Mouse (Mus musculus): ENCODE measurements around the gene Ube2u. TPM values are rescaled to one million over a fixed set of nuclear protein-coding genes. Genes with fewer than 3 reads are reported as not detected.

The Ube2u gene
- polyA plus RNA-seq, 1 experiment from 2014 or later = 0.08 TPM

DNA sequence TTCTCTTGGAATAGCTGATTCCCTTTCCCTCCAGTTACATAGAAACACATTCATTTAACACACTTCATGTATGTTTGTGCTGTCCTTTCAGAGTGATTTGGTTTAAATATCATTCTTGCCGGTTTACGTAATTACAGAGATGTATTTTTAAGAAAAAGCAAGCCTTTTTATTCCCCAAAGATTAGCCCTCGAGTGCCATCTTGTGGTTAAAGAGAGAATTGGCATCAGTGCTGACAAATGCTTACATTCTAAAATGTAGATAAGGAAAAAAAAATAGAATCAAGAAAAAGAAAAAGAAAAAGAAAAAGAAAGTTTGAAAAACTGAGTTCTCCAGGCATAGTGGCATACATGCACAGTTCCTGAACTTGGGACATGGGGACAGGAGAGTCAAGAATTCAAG lies 59.2 kb downstream of the Ube2u start:
- no peak overlapping the region for H3K27ac ChIP-seq (ENCODE audit: low read depth, low read length)
- H3K36me3 ChIP-seq (ENCODE audit: control insufficient read depth, insufficient read depth) = no peaks in the 10 kb centered on the region
- H3K4me1 ChIP-seq (replicated peaks; ENCODE audit: control insufficient read depth, insufficient read depth, low read length) = no peaks in the 10 kb centered on the region
- H3K27me3 ChIP-seq (replicated peaks; ENCODE audit: control insufficient read depth, insufficient read depth, low read length) = no peaks in the 10 kb centered on the region
- no peak overlapping the region for H3K4me2 ChIP-seq (replicated peaks; ENCODE audit: low read depth)
- 4% methylated on average over 3 of the region's 3 CpGs for WGBS
- ATAC-seq = no peak
- H3K4me3 ChIP-seq (ENCODE audit: low read depth, low read length) = no peak overlapping the region
- no peak overlapping the region for H3K9ac ChIP-seq (ENCODE audit: low read depth, low read length)
- no peaks in the 10 kb centered on the region for H3K9me3 ChIP-seq (ENCODE audit: control insufficient read depth)
- TF ChIP-seq CTCF (IDR thresholded peaks at IDR 0.05; ENCODE audit: low read depth) = peak; percentile 83

GRCm38 (mm10) chr4:100539483-100539882 lies 60.8 kb downstream of the Ube2u start:
- no peak overlapping the region for H3K9ac ChIP-seq (ENCODE audit: low read depth, low read length)
- ATAC-seq = peak; percentile 85
- H3K27ac ChIP-seq (ENCODE audit: low read depth, low read length) = peak overlapping the region; percentile 1; the same call in 1 of the 2 replicates

GRCm38 (mm10) chr4:100547905-100548304 lies 69.3 kb downstream of the Ube2u start:
- Histone ChIP-seq H3K9me3 (ENCODE audit: control insufficient read depth) (no peaks in the 10 kb centered on the region), H3K9ac (ENCODE audit: low read depth, low read length) (no peak overlapping the region), H3K4me1 (replicated peaks; ENCODE audit: control insufficient read depth, insufficient read depth, low read length) (no peaks in the 10 kb centered on the region), H3K27ac (ENCODE audit: low read depth, low read length) (no peak overlapping the region), H3K4me3 (ENCODE audit: low read depth, low read length) (no peak overlapping the region), H3K27me3 (replicated peaks; ENCODE audit: control insufficient read depth, insufficient read depth, low read length) (no peaks in the 10 kb centered on the region), H3K36me3 (ENCODE audit: control insufficient read depth, insufficient read depth) (no peaks in the 10 kb centered on the region), H3K4me2 (replicated peaks; ENCODE audit: low read depth) (no peak overlapping the region)
- no peak for TF ChIP-seq CTCF (IDR thresholded peaks at IDR 0.05; ENCODE audit: low read depth)
- WGBS = 50% methylated on average over 4 of the region's 4 CpGs
- ATAC-seq = no peak

More at GRCm38 (mm10) chr4:100539483-100539882, 60.8 kb downstream of the Ube2u start:
- Histone ChIP-seq H3K36me3 (ENCODE audit: control insufficient read depth, insufficient read depth) (no peaks in the 10 kb centered on the region), H3K4me1 (replicated peaks; ENCODE audit: control insufficient read depth, insufficient read depth, low read length) (no peaks in the 10 kb centered on the region), H3K4me3 (ENCODE audit: low read depth, low read length) (no peak overlapping the region), H3K4me2 (replicated peaks; ENCODE audit: low read depth) (no peak overlapping the region), H3K27me3 (replicated peaks; ENCODE audit: control insufficient read depth, insufficient read depth, low read length) (no peaks in the 10 kb centered on the region), H3K9me3 (ENCODE audit: control insufficient read depth) (no peaks in the 10 kb centered on the region)
- 31% methylated on average over 3 of the region's 3 CpGs for WGBS
- no peak for TF ChIP-seq CTCF (IDR thresholded peaks at IDR 0.05; ENCODE audit: low read depth)

- no peaks in the 10 kb centered on the region for H3K27me3 ChIP-seq (replicated peaks; ENCODE audit: control insufficient read depth, insufficient read depth, low read length)
- H3K4me3 ChIP-seq (ENCODE audit: low read depth, low read length) = no peak overlapping the region
- H3K9ac ChIP-seq (ENCODE audit: low read depth, low read length) = no peak overlapping the region
- no peaks in the 10 kb centered on the region for H3K9me3 ChIP-seq (ENCODE audit: control insufficient read depth)
- TF ChIP-seq CTCF (IDR thresholded peaks at IDR 0.05; ENCODE audit: low read depth) = no peak
- H3K4me1 ChIP-seq (replicated peaks; ENCODE audit: control insufficient read depth, insufficient read depth, low read length) = no peaks in the 10 kb centered on the region
- ATAC-seq = no peak
- no peak overlapping the region for H3K4me2 ChIP-seq (replicated peaks; ENCODE audit: low read depth)
- H3K27ac ChIP-seq (ENCODE audit: low read depth, low read length) = no peak overlapping the region
- H3K36me3 ChIP-seq (ENCODE audit: control insufficient read depth, insufficient read depth) = no peaks in the 10 kb centered on the region
- 47% methylated on average over 2 of the region's 2 CpGs for WGBS
Observed at GRCm38 (mm10) chr4:100553296-100553695, 74.6 kb downstream of the Ube2u start.

DNA sequence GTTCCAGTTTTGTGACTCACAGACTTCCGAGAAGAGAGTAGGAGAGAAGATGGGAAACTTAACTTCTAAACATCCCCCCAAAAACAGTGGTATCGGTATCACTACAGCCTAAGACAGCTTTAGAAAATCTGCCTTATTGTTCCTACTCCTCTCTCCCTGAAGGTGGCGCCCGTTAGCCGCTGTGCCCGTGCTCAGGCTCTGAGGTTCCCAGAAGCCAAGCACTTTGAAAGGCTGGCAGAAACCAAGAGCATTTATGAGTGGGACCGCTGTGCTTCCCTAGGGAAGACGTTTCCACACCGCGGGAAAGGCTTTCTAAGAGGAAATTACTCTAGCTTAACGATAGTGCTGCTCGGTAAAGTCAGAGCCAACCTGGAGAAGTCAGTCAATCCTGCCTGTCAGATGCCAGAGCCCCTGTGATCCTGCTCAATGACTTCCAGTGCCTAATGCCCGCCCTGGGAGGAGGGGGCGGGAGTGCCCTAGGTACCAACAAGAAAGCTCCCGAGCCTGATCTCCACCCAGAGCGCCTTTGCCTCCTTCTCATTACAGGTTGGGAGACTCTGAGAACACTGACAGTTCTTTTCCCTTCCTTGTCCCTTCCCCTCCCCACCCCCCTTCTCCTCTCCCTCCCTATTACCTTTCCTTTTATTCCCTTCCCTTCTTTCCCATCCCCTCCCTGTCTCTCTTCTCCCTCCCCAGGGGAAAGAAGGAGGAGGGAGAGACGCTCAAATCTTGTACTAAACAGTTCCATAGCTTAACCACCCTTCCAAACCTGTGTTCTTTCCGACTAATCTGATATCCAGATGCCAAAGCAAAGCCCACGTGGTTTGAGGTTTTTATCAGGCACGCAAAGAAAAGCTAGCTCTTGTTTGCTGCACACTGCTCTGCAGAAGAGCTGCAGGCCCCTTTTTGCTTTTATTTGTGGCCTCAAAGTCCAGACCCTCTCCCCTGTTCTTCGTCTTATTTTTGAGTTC lies 109.9 kb downstream of the Ube2u start:
- 3% methylated on average over 21 of the region's 21 CpGs for WGBS
- Histone ChIP-seq H3K9me3 (ENCODE audit: control insufficient read depth) (no peaks in the 10 kb centered on the region), H3K4me3 (ENCODE audit: low read depth, low read length) (peak overlapping the region; percentile 21), H3K27ac (ENCODE audit: low read depth, low read length) (no peak overlapping the region), H3K9ac (ENCODE audit: low read depth, low read length) (no peak overlapping the region), H3K27me3 (replicated peaks; ENCODE audit: control insufficient read depth, insufficient read depth, low read length) (no peaks in the 10 kb centered on the region), H3K4me1 (replicated peaks; ENCODE audit: control insufficient read depth, insufficient read depth, low read length) (no peaks in the 10 kb centered on the region), H3K36me3 (ENCODE audit: control insufficient read depth, insufficient read depth) (no peaks in the 10 kb centered on the region), H3K4me2 (replicated peaks; ENCODE audit: low read depth) (peak overlapping the region; percentile 60)
- ATAC-seq = peak; percentile 51; the same call in 1 of the 2 replicates
- TF ChIP-seq CTCF (IDR thresholded peaks at IDR 0.05; ENCODE audit: low read depth) = peak; percentile 96

- WGBS = 91% methylated on average over 4 of the region's 4 CpGs
- no peak overlapping the region for H3K4me3 ChIP-seq (ENCODE audit: low read depth, low read length)
- no peaks in the 10 kb centered on the region for H3K27me3 ChIP-seq (replicated peaks; ENCODE audit: control insufficient read depth, insufficient read depth, low read length)
- H3K9me3 ChIP-seq (ENCODE audit: control insufficient read depth) = no peaks in the 10 kb centered on the region
- H3K36me3 ChIP-seq (ENCODE audit: control insufficient read depth, insufficient read depth) = no peaks in the 10 kb centered on the region
- no peak overlapping the region for H3K9ac ChIP-seq (ENCODE audit: low read depth, low read length)
- no peak overlapping the region for H3K4me2 ChIP-seq (replicated peaks; ENCODE audit: low read depth)
- ATAC-seq = no peak
- H3K27ac ChIP-seq (ENCODE audit: low read depth, low read length) = no peak overlapping the region
- no peaks in the 10 kb centered on the region for H3K4me1 ChIP-seq (replicated peaks; ENCODE audit: control insufficient read depth, insufficient read depth, low read length)
- no peak for TF ChIP-seq CTCF (IDR thresholded peaks at IDR 0.05; ENCODE audit: low read depth)
Observed at GRCm38 (mm10) chr4:100595771-100596170, 117.1 kb downstream of the Ube2u start.

Measured in intestine, postnatal 0 days (tissue).